Mouse (Mus musculus) granulocyte monocyte progenitor cell, adult 5-6 weeks (primary cell): ENCODE measurements around the gene Fam53a. TPM values are rescaled to one million over a fixed set of nuclear protein-coding genes. Genes with fewer than 3 reads are reported as not detected.

Source experiments
- ATAC-seq: replicated peaks from 2 replicates; pipeline ENCODE4 v1.8.0; 2016; ENCODE audit warnings: mild to moderate bottlenecking, moderate TSS enrichment, inconsistent platforms; ENCODE audit not compliant: poor library complexity, severe bottlenecking
- total RNA-seq, 2 experiments: library from RNA; stranded (forward) in 1 of 2; stranded (reverse) in 1 of 2; fragments of 200-712, 200-1000 nt in 1 of 2; fragments of >200 nt in 1 of 2; fragmentation: Nextera tagmentation in 1 of 2; gene quantifications; 2 replicates each; pipeline ENCODE4 v1.2.3; 2014 to 2017

Fam53a gene
- 23.7 and 40.1 TPM in 2 replicates for total RNA-seq (2014; fragmentation: Nextera tagmentation)
- 15.7 and 16.1 TPM in 2 replicates for total RNA-seq (2017)

DNA sequence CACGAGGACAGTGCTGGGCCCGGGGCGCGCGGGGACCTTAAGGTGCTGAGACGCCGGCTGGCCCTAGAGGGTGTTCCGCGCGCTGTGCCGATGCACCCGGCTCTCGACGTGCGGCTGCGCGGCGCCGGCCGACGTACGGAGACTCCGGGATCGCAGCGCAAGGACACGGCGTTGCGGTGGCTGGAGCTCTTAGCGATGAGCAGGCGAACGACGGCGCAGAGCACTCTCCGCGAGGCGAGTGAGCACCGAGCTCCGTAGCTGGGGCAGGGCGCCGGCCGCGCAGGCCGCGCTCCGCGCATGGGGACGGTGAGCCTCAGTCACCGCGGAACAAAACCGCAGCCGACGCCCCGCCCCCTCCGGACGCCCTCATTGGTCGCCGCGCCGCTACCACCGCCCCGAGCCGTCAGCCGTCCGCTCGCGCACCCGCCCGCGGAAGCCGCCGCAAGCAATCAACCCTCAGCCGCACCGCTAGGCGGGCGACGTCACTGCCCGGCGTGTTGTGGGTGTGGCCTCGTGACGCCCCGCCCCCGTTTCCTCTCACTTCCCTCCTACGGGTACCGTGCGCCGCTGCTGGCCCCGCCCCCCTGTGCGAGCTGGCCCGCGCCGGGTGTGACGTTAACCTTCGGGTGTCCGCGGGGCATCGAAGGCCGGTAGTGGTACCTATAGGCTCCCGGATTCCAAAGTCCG is at the start of gene Fam53a, which contains the start of gene Gm9903:
Gene Fam53a (minus strand): TSS at position 335 of the 687 bp plus-strand sequence.
Gene Gm9903 (plus strand): TSS at position 625 of the 687 bp plus-strand sequence.
- ATAC-seq = peak; percentile 92

DNA sequence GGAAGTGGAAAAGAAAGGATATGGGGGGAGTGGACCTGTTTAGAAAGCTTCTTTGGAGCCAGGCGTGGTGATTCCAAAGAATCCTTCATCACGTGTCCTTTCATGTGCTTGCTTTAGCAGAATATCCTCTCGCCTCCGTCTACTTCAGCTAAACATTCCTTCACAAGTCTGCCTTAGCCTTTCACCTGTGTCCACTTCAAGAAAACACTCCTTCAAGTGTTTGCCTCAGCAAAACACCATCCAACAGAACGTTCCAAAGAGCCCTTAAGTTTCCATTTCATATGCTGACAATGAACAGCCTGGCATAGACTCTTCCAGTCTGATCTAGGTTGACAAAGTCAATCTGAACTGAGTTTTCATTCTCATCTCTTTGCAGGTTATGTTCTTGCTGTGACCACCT is 48.8 kb upstream of the Fam53a start:
- no peak for ATAC-seq

DNA sequence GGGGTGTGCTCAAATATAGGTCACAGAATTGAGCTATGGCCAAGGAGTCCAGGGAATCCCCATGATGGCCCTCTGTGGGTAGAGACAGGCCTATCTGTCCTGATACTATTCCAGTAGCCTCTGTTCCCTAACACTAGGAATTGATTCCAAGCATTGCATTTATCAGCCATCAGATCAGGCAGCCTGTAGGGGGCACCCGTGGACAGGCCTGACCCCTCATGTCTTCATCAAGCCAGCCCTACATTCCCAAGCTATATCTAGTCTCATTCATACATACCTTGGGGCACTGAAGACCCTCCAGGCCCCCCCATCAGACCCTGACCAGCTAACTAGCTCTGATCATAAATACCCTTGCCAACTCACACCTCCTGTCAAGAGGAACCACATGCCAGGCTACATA is 46.5 kb upstream of the Fam53a start:
- peak; percentile 66 for ATAC-seq

DNA sequence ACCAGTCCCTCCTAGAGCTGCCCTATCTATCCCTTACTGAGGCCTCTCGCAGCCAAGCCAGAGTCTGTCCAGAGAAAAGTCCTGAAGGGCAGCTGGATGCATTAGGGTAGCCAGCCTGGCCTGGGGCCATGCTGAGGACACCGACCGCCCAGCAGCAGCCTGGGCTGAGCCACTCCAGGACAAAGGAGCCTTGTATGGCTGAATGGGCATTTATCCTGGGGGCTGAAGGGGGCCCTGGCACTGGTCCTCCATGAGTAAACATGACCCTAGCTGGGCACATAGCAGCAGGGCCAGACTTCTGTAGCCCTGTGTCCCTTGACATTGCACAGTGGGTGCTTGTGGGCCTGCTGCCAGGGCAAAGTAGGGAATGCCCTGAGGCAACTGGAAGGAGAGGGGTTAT is 45.0 kb upstream of the Fam53a start:
- ATAC-seq = no peak

DNA sequence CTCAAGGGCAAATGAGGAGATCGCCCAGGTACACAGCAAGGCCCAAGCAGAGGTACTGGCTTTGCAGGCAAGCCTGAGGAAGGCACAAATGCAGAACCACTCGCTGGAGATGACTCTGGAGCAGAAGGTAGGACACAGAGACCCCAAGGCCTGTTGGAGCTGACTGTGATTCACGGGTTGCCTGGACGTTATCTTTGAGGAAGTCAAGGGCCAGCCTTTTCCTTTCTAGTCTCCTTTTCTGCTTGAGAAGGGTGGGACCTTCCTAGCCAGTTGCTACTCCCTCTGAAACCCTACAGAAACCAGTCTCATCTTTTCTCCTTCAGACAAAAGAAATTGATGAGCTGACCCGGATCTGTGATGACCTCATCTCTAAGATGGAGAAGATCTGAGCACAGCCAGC is 42.2 kb upstream of the Fam53a start:
- ATAC-seq = no peak

DNA sequence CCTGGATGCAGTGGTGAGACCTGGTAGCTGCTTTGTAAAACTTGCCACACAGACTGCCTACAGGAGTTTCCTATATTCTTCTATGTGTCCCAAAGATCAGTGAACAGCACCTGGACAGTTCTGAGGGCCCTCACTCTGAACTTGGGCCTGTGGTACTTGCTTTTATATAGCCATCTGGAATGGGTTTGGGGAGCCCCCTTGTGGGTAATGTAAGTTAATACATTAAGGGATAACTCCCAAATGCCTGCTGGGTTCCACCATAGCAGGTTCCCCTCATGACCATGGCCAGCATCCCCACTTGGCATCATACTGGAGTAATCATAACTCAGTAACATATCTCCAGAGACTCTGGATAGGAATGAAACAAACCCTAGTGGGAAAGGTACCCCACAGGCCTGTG is 38.8 kb upstream of the Fam53a start:
- no peak for ATAC-seq

DNA sequence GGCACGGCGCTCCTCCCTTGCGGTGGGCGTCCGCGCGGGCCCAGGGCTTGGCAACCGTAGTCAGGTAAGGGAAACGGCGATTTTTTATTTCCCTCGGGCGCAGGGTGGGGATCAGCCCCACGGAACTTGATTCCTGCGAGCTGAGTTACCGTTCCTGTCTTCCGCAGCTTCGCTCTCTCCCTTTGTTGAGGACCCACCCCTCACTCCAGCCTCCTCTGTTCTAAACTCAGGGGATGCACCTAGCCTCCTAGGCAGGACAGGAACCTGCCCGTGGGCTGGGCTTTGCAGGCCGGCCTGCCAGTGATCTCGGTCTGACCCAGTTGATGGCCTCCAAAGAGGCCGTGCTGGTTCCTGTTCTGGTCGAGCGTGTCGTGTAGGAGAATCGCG is 29.2 kb upstream of the Fam53a start:
- peak; percentile 6 for ATAC-seq

DNA sequence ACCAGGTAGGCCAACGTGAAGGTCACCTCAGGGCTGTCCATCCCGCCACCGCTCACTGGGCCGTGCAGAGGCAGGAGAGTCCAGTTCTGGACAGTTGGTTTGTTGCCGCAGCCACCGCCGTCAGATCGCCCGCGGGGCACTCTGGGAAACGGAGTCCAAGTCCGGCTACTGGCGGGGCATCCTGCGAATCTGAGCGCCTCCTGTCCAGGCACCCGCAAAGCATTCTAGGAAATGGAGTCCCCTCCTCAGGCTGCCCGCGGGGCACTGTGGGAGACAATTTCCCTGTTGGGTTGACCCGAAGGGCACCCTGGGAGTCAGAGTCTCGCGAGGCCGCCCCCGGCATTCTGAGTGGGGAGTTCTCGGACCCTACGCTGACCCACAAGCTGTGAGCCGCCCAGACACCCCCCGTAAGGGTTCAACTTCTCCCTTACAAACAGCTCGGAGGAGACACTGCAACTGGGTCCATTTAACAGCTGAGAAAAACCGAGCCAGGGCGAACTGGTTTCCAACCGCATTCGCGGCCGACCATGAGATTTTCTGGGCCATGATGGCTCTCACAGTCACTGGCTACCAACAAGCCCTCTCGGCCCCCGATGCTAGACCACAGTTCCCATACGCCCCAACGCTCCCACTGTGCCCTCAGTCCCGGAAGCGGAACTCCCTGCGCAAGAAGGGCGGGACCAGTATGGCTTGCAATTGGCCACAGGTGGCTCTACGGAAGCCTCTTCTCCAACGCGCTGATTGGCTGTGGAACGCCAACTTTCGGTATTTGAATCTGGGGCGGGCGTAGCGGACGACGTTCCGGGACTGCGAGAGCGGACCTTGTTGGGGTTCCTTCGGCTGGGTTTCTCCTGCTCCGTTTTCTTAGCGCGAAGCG is 28.6 kb upstream of the Fam53a start, which contains the start of the genes Tacc3 and Tmem129:
Gene Tacc3 (plus strand): TSS at position 342 of the 877 bp plus-strand sequence.
Gene Tmem129 (minus strand): TSS at position 630 of the 877 bp plus-strand sequence.
- peak; percentile 84 for ATAC-seq

DNA sequence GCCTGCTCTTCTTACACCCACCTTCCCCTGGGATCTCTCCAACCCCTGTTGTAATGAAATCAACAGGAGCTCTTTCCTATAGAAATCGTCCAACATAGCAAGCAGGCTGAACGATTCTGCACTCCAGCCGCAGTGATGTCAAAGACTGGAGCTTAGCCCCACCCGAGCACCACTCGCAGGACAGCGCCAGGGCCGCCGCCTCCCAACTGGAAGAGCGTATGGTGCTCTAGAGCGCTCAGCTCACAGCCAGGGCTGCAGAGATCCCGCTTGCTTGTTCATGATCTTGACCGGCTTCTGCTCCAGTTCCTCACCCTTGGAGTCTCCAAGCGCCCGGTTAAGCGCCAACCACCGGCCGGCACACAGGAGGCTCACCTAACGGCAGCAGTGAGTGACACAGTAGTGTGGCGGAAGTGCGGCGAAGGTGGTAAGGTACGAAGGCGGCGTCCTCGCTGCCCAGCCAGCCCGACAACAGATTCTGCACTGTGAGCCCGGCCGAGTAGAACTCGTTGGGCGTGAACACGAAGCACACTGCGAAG is 27.9 kb upstream of the Fam53a start:
- peak; percentile 40 for ATAC-seq

DNA sequence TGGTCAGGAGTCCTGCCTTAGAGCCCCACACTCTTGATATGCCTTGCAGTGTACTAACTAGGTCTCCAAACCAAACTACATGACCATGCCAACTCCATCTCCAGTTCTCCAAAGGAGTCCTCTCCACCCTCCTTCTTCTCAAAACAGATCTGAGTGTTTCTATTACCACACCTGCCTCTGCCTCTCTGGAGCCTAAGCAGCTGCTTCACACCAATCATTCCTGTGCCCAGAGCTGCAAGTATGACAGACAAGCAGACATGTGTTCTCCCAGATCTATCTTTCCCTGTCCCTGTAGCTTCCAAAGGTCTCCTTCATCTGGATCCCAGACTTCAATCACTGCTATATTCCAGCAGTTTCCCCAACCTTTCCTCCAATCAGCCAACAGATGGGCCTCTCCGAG is 27.3 kb upstream of the Fam53a start:
- ATAC-seq = no peak

DNA sequence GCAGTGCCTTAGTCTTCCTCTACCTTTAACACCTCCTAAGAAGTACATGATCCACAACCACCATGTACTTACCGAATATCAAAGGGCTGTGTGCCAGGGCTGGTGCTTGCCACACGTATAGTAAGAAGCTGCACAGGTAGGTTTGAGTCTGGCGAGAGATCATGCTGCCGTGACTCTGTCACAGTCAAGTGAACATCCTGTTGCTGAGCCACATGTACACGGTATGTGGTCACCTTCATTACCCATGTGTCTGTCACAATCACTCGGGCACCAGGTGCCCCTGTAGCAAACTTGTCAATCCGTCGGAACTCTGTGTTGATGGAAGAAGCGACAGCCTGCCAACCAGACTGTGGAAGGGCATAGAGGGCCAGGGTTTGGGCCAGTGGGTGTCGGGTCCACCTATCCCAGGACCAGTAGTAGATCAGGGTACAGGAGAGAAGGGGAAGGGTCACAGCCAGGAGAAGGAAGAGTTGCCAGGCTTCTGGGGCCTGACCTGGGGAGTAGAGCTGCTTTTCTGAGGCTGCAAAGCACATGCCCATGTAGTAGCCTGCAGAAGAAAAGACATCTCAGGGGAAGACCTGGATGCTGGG is 25.9 kb upstream of the Fam53a start:
- ATAC-seq = no peak

DNA sequence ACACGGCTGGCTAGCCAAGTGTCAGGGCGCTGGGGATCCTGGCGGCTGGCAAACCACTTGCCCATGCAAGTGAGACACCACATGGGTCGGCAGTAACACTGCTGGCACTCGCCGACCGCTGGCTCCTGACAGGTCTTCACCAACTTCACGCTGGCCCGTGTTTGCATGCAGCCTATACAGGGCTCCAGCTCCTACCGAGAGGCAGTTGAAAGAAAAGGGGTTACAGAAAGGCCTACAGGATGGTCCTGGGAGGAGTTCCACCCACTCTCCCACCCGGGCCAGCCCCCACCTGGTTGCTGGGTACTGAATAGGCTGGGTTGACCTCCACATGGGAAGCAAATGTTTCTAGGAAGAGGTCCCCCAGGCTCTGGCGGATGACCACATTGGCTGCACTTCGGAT is 25.0 kb upstream of the Fam53a start:
- ATAC-seq = no peak

DNA sequence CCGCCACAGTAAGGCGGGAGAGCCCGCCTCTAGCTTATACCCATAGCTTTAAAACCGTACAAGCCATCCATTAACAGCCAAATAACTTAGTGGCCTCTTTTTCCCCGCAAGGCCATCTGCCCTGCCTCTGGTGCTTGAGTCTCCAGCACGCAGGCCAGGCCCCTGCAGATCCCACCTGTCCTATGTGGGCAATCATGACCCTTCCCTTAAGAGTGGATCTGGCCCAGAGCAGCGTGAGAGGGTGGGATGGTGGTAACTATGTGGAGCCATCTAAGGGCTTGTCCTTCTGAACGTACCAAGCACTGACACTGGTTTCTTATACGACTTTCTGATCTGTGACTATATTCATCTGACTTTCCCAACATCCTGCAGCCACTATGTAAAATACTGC is 23.3 kb upstream of the Fam53a start:
- ATAC-seq = no peak

DNA sequence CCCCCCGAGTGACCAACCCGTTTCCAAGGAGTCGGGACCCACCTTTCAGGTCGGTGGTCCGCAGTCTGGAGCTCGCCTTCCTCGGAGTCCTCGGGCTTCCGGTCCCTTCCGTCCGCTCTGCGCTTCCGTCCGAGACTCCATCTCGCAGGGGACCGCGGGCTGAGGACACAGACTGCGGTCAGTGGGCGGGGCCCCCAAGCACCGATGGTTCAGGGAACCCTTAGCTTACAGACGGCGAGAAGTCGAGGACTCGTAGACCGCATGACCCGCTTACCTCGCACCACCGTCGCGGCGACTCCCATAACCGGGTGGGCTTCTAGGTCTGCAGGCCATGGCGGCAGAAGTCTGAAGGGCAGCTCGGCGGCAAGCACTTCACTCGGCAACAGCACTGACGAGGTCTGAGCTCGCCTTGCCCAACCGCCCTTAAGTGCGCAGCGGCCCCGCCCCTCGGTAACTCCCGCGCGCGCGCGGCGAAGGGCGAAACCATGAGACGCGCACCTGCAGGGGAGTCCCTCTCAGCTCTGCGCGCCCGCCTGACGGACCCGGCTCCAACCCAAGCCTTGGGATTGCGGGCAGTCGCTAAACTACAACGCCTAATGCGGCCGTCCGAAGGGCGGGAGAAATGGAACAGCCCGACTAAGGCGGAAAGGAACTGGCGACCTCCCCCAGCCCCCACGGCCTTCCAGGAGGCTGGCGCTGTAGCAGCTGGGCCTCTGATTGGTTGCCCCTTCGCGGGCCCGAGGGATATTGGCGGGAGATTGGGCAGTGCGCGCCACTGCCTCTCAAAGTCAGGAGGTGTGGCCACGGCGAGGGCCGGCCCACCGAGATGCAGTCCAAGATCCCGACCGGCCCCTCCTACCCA is 22.7 kb upstream of the Fam53a start, which contains the start of gene Slbp:
Gene Slbp (minus strand): TSS at position 654 of the 862 bp plus-strand sequence.
- peak; percentile 86 for ATAC-seq

DNA sequence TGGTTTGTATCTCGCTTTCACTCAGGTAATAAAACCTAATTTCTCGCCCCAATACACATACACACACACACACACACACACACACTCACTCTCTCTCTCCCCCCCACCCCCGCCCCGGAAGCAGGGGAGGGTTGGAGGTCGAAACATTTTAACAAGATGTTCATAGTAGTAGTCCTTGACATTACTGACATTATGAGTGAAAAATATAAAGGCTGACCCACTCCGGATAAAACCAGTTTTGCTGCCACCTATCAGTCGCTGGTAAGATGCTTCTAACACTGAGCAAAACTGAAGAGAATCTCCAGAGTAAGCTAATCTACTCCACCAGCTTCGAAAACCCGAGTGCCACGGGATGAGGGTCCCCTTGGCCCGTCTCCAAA is 22.1 kb upstream of the Fam53a start:
- no peak for ATAC-seq

DNA sequence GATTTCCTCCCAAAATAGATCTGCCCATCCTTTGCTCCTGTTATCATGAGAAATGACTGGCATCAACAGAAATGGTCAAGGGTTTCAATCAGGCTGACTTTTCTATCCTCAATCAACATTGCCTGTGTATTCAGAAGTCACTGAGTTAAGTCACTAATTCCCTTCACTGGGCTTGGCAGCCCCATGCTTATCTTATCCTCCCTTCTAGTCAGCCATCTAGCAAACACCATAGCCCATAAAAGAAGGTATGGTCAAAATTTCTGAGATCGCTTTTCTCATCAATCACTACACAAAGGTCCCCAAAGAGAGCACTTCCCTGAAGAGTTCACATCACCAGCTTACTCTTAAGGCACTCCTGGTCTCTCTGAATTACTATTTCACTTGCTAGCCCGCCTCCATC is 21.6 kb upstream of the Fam53a start:
- no peak for ATAC-seq

DNA sequence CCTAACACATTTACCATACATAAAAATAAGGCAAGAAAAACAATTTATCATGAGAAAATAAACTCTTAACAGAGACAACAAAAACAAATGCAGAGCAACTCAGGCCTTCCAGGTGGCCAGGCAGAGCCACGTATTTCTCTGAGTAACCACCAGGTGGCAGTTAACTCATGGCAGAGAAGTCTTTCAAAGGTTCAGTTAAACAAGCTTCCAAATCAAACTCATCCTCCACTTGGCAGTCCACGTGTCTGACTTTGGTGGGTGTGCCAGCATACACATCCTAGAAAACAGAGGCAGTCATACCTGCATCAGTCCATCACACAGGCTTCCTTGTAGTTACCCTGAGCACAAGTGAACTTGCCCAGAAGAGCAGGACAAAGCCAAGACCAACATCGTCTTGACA is 11.2 kb upstream of the Fam53a start:
- ATAC-seq = peak; percentile 35; the same call in 1 of the 2 replicates

DNA sequence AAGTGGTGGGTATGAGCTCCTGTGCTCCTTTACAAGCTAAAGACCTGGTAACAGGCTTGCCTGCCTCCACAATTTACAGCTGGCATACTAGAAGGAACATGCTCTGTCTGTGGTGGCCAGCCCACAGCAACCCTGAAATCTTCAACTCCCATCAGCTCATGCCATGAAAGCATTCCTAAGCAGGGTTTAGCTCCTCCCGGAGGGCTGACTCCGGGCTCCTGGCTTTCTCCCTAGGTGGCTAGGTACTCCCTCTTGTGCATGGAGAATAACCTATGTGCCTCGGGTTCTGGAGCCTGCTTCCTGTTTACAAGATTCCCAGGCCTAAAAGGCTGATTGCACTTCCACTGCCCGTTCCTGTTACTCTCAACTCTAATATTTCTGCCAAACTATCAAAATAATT is 9.4 kb upstream of the Fam53a start:
- ATAC-seq = no peak

DNA sequence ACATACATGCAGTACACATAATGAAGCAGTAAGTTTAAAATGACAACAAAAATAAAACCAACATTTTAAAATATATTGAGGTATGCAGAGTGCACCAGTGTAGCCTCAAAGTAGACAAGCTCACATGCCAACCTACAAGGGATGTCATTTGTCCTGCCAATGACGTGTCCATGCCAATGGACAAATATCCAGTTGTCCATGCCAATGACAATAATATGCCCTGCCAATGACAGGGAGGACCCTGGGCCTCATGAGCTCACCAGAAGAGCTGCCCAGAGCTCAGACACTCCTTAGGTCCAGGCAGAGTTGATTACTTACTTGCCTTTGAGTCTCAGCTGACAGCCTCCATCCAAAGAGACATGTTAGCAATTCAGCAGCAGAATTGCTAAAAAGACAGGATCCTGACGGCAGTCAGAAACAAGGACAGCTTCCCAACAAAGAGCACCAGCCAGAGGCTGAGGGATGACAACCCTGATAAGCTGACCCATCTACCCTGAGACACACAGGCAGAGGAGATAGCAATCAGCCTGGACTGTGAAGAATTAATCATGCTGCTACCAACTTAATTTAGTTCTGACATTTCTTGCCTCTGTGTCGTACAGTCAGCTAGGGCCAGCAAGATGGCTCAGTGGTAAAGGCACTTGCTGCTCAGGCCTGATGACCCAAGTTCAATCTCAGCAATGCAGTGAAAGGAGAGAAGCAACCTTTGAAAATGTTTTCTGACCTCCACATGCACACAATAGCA is 8.3 kb upstream of the Fam53a start:
- ATAC-seq = no peak
